Mouse (Mus musculus): ENCODE measurements around the gene Dap3. TPM values are rescaled to one million over a fixed set of nuclear protein-coding genes. Genes with fewer than 3 reads are reported as not detected.
"Not testable (repeated sequence)": the region's sequence is repeated elsewhere in the genome, so short reads cannot be mapped to it uniquely, and the experiment has no call there.

Dap3 gene
- polyA plus RNA-seq (2012; rRNA removed) = 23.7 and 26.4 TPM in 2 replicates

- peaks cover 2% of the 10 kb centered on the region; the same call in 1 of the 2 replicates for H3K4me1 ChIP-seq (ENCODE audit: control insufficient read depth, insufficient read depth, insufficient read length)
- H3K27ac ChIP-seq (ENCODE audit: insufficient read depth, low read length) = peak within 1 kb of the TSS; percentile 97
- no peaks in the 10 kb centered on the region for H3K36me3 ChIP-seq (ENCODE audit: control insufficient read depth, insufficient read depth, low read length)
- H3K27me3 ChIP-seq (ENCODE audit: control insufficient read depth, insufficient read depth, low read length) = no peaks in the 10 kb centered on the region
- TF ChIP-seq CTCF (IDR thresholded peaks at IDR 0.05; ENCODE audit: extremely low read depth, insufficient read depth, insufficient read length, insufficient replicate concordance) (peak; percentile 32; the same call in 1 of the 2 replicates), POLR2A (IDR thresholded peaks at IDR 0.05; ENCODE audit: low read depth, low read length) (peak; percentile 12; the same call in 1 of the 2 replicates)
- H3K4me3 ChIP-seq (ENCODE audit: extremely low read depth, insufficient read depth, insufficient read length) = peak within 1 kb of the TSS; percentile 93
- under 1% methylated on average over 41 of the region's 64 CpGs for WGBS
- DNase-seq (ENCODE audit: low read depth in 1 of 2, low spot score in 2 of 2) = peak; percentile 67 to 72
These were observed at the start of gene Dap3, which contains the start of gene Ash1l for GRCm38 (mm10) chr3:88950576-88951326. TSS of gene Dap3 (minus strand) at chr3:88951181. TSS of gene Ash1l (plus strand) at chr3:88950622.

GRCm38 (mm10) chr3:88992793-88993192 is 41.8 kb upstream of the Dap3 start:
- TF ChIP-seq CTCF (IDR thresholded peaks at IDR 0.05; ENCODE audit: extremely low read depth, insufficient read depth, insufficient read length, insufficient replicate concordance) (no peak), POLR2A (IDR thresholded peaks at IDR 0.05; ENCODE audit: low read depth, low read length) (no peak)
- no peak for DNase-seq (ENCODE audit: low read depth in 1 of 2, low spot score in 2 of 2)
- no peak overlapping the region for H3K27ac ChIP-seq (ENCODE audit: insufficient read depth, low read length)
- H3K4me3 ChIP-seq (ENCODE audit: extremely low read depth, insufficient read depth, insufficient read length) = no peak overlapping the region
- 94% methylated on average over 2 of the region's 2 CpGs for WGBS
- H3K4me1 ChIP-seq (ENCODE audit: control insufficient read depth, insufficient read depth, insufficient read length) = no peaks in the 10 kb centered on the region
- H3K36me3 ChIP-seq (ENCODE audit: control insufficient read depth, insufficient read depth, low read length) = no peaks in the 10 kb centered on the region; the same call in 1 of the 2 replicates
- H3K27me3 ChIP-seq (ENCODE audit: control insufficient read depth, insufficient read depth, low read length) = no peaks in the 10 kb centered on the region

- no peaks in the 10 kb centered on the region for H3K27me3 ChIP-seq (ENCODE audit: control insufficient read depth, insufficient read depth, low read length)
- no peak overlapping the region for H3K4me3 ChIP-seq (ENCODE audit: extremely low read depth, insufficient read depth, insufficient read length)
- H3K27ac ChIP-seq (ENCODE audit: insufficient read depth, low read length) = no peak overlapping the region
- 91% methylated on average over 4 of the region's 4 CpGs for WGBS
- H3K36me3 ChIP-seq (ENCODE audit: control insufficient read depth, insufficient read depth, low read length) = peaks cover 26% of the 10 kb centered on the region
- TF ChIP-seq POLR2A (IDR thresholded peaks at IDR 0.05; ENCODE audit: low read depth, low read length) (no peak), CTCF (IDR thresholded peaks at IDR 0.05; ENCODE audit: extremely low read depth, insufficient read depth, insufficient read length, insufficient replicate concordance) (no peak)
- no peak for DNase-seq (ENCODE audit: low read depth in 1 of 2, low spot score in 2 of 2)
- no peaks in the 10 kb centered on the region for H3K4me1 ChIP-seq (ENCODE audit: control insufficient read depth, insufficient read depth, insufficient read length)
These were observed 33.0 kb upstream of the Dap3 start for GRCm38 (mm10) chr3:88983921-88984381.

- H3K27ac ChIP-seq (ENCODE audit: insufficient read depth, low read length) = no peak overlapping the region
- H3K4me3 ChIP-seq (ENCODE audit: extremely low read depth, insufficient read depth, insufficient read length) = no peak overlapping the region
- H3K4me1 ChIP-seq (ENCODE audit: control insufficient read depth, insufficient read depth, insufficient read length) = no peaks in the 10 kb centered on the region
- WGBS = 95% methylated on average over 8 of the region's 8 CpGs
- TF ChIP-seq POLR2A (IDR thresholded peaks at IDR 0.05; ENCODE audit: low read depth, low read length) = no peak
- no peaks in the 10 kb centered on the region for H3K27me3 ChIP-seq (ENCODE audit: control insufficient read depth, insufficient read depth, low read length)
- DNase-seq (ENCODE audit: low read depth in 1 of 2, low spot score in 2 of 2) = no peak
- peaks cover 26% of the 10 kb centered on the region for H3K36me3 ChIP-seq (ENCODE audit: control insufficient read depth, insufficient read depth, low read length)
These were observed 30.4 kb upstream of the Dap3 start for GRCm38 (mm10) chr3:88981206-88982010.

GRCm38 (mm10) chr3:88975012-88975411 is 24.0 kb upstream of the Dap3 start:
- Histone ChIP-seq H3K27me3 (ENCODE audit: control insufficient read depth, insufficient read depth, low read length) (no peaks in the 10 kb centered on the region), H3K27ac (ENCODE audit: insufficient read depth, low read length) (no peak overlapping the region), H3K4me3 (ENCODE audit: extremely low read depth, insufficient read depth, insufficient read length) (no peak overlapping the region), H3K36me3 (ENCODE audit: control insufficient read depth, insufficient read depth, low read length) (no peaks in the 10 kb centered on the region), H3K4me1 (ENCODE audit: control insufficient read depth, insufficient read depth, insufficient read length) (no peaks in the 10 kb centered on the region)
- WGBS = 90% methylated on average over 2 of the region's 2 CpGs
- DNase-seq (ENCODE audit: low read depth in 1 of 2, low spot score in 2 of 2) = no peak
- TF ChIP-seq POLR2A (IDR thresholded peaks at IDR 0.05; ENCODE audit: low read depth, low read length) (no peak), CTCF (IDR thresholded peaks at IDR 0.05; ENCODE audit: extremely low read depth, insufficient read depth, insufficient read length, insufficient replicate concordance) (no peak)

- not testable (repeated sequence) for DNase-seq (ENCODE audit: low read depth in 1 of 2, low spot score in 2 of 2); H3K27me3 ChIP-seq (ENCODE audit: control insufficient read depth, insufficient read depth, low read length); H3K4me3 ChIP-seq (ENCODE audit: extremely low read depth, insufficient read depth, insufficient read length); H3K27ac ChIP-seq (ENCODE audit: insufficient read depth, low read length); H3K36me3 ChIP-seq (ENCODE audit: control insufficient read depth, insufficient read depth, low read length); H3K4me1 ChIP-seq (ENCODE audit: control insufficient read depth, insufficient read depth, insufficient read length)
These were observed 12.2 kb upstream of the Dap3 start for GRCm38 (mm10) chr3:88963211-88963610.

GRCm38 (mm10) chr3:88953736-88954135 is 2.8 kb upstream of the Dap3 start:
- no peak overlapping the region for H3K4me3 ChIP-seq (ENCODE audit: extremely low read depth, insufficient read depth, insufficient read length)
- no peak for TF ChIP-seq POLR2A (IDR thresholded peaks at IDR 0.05; ENCODE audit: low read depth, low read length)
- TF ChIP-seq CTCF (IDR thresholded peaks at IDR 0.05; ENCODE audit: extremely low read depth, insufficient read depth, insufficient read length, insufficient replicate concordance) = no peak
- DNase-seq (ENCODE audit: low read depth in 1 of 2, low spot score in 2 of 2) = no peak
- H3K36me3 ChIP-seq (ENCODE audit: control insufficient read depth, insufficient read depth, low read length) = no peaks in the 10 kb centered on the region
- H3K27ac ChIP-seq (ENCODE audit: insufficient read depth, low read length) = no peak overlapping the region
- no peaks in the 10 kb centered on the region for H3K27me3 ChIP-seq (ENCODE audit: control insufficient read depth, insufficient read depth, low read length)
- peaks cover 2% of the 10 kb centered on the region; the same call in 1 of the 2 replicates for H3K4me1 ChIP-seq (ENCODE audit: control insufficient read depth, insufficient read depth, insufficient read length)

Data from spleen, adult 2 months (tissue).